Mouse (Mus musculus): ENCODE results near the gene Zfp131. TPM values are rescaled to one million over a fixed set of nuclear protein-coding genes. Genes with fewer than 3 reads are reported as not detected.
A peak's percentile ranks its signal among the peaks of the same experiment; 100 is the strongest.

Gene Zfp131
- total RNA-seq, 2 experiments from 2014 or later = 35.5 to 43.9 TPM

GRCm38 (mm10) chr13:119755141-119755547, 35.5 kb downstream of the Zfp131 start:
- peak; percentile 34 to 54 for DNase-seq

- no peak for DNase-seq
Measured at GRCm38 (mm10) chr13:119754635-119755020, 36.1 kb downstream of the Zfp131 start.

- no peak for DNase-seq
Measured at GRCm38 (mm10) chr13:119753859-119754634, 36.6 kb downstream of the Zfp131 start.

DNA sequence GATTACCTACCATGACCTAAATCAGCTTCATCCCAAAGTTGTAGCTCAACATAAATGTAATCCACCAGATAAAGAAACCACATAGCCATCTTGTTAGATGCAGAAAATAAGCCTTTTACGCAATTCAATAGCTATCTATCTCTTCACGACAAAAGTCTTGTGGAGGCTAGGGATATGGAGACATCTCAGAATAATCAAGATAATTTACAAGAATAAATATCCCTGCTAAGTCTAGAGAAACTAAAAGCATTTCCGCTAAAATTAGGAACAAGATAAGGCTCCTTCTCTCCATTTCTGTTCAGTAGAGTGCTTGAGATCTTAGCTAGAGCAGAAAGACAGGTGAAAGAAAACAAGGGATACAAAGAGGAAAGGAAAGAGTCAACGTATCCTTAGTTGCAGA, 43.8 kb downstream of the Zfp131 start:
- DNase-seq = no peak

- DNase-seq = no peak
Measured at GRCm38 (mm10) chr13:119743470-119743869, 47.2 kb downstream of the Zfp131 start.

DNA sequence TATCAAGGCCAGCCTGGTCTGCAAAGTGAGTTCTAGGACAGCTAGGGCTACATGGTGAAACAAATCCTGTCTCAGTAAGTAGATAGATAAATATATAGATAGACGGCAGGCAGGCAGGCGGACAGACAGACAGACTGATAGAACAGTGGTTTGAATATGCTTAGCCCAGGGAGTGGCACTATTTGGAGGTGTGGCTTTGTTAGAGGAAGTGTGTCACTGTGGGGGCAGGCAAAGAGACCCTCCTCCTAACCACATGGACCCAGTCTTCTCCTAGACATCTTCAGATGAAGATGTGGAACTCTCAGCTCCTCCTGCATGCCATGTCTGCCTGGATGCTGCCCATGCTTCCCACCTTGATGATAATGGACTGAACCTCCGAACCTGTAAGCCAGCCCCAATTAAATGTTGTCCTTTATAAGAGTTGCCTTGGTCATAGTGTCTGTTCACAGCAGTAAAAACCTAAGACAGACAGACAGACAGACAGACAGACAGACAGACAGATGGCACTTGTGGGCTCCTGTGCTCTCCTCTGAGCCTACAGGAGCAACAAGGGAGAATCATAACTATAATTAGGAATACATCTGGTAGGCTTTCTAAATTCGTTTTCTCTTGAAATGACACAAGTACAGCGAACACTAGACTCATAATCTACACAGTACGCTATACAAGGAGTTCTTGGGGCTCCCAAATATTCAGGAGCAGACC, 47.8 kb downstream of the Zfp131 start:
- no peak for DNase-seq

GRCm38 (mm10) chr13:119741390-119742237, 49.1 kb downstream of the Zfp131 start:
- no peak for DNase-seq

- DNase-seq = no peak
Measured at GRCm38 (mm10) chr13:119731448-119731847, 59.2 kb downstream of the Zfp131 start.

DNA sequence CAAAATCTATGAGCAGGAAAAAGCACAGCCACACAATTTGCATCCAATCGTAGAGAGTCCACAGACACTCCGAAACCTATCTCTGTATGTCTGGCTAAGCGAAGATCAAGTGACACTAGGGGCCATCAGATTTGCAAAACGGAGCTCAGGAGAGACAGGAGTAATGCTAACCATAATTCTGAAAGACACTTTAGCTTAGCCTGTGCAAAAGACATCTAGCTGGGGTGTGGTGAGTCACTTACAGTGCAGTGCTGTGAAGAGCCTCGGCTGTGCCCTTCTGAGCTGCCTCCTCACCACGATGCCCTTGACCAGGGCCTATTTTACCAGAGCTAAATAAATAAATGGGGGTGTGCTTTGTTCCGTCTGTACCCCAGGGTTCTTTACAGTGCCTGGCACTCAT, 61.3 kb downstream of the Zfp131 start:
- DNase-seq = no peak

DNA sequence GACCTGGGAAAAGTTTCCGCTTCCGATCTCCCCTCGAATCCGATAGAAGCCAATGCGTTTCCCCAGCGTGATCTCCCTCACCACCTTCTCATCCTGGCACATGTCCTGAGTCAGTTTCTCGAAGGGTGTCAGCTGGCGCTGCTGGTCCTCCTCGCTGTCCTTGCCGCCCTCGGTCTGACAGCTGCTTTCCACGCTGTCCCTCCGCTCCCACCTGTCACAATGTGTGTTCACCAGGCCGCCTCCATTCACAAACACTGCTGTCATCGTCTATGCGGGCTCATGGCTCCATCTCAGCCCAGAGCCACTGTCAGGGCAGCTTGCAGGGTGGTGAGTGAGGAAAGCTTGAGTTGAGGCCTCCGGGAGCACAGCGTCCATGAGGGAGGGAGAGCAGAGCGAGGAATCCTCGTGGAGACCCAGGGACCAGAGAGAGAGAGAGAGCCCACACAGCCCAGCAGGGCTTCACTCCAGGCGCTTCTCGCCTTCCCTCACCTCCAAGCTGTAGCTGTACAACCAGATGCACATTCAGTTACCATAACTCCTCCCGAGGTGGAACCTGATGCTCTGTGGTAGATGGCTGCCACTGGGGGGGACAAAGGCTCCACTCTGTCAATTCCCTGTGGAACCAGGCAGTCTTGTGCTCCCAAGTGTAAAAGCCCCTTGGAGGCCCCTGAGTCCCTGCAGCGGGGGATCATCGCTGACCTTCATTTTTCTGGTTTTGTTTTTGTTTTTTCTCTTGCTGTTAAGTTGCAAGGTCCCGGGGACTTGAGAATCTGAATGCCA, 62.9 kb downstream of the Zfp131 start:
- DNase-seq = no peak

- DNase-seq = no peak
Measured at GRCm38 (mm10) chr13:119724541-119724940, 66.1 kb downstream of the Zfp131 start.

- no peak for DNase-seq
Measured at GRCm38 (mm10) chr13:119723368-119723767, 67.3 kb downstream of the Zfp131 start.

GRCm38 (mm10) chr13:119722447-119722846, 68.2 kb downstream of the Zfp131 start:
- no peak for DNase-seq

DNA sequence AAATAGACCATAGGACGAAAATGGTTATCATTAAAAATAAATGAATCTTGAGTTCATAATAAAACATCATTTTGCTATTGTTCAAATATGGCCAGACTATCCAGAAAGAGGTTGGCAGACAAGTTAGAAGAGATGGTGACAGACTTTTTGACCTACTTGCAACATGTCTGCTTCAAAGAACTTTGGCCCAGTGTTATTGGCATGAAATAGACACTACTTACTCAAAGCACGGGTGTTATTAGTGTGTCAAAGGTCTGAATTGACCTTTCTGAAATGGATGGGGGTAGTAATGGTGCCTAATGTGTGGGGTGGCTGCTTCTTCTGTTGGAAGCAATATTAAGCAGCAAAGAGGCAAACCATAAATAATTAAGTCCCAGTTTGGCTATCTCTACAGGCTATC, 74.6 kb downstream of the Zfp131 start:
- no peak for DNase-seq

Other genes starting within 250 kb of the Zfp131 start
- gene Ccl28, start 167.1 kb downstream of the Zfp131 start, total RNA-seq (2021) = under 1 TPM; 0.17 to 0.56 TPM
- 100 to 1,000 TPM; 300 to 363 TPM for gene Hmgcs1, start 100.5 kb downstream of the Zfp131 start, total RNA-seq (2021)
- 1 to 10 TPM in 1 of 2 experiments, under 1 TPM in 1; 0.83 to 3.2 TPM for gene Nim1k, start 35.0 kb downstream of the Zfp131 start, total RNA-seq (2021)
- gene AF067063, start 39.3 kb upstream of the Zfp131 start, total RNA-seq (2021) = not detected
- gene D13Ertd608e, start 45.1 kb upstream of the Zfp131 start, total RNA-seq (2021) = not detected
- not detected for gene Tcstv1, start 103.9 kb upstream of the Zfp131 start, total RNA-seq (2021)
- gene Gm21761, start 138.4 kb upstream of the Zfp131 start, total RNA-seq (2021) = not detected
- not detected for gene B020031M17Rik, start 159.9 kb upstream of the Zfp131 start, total RNA-seq (2021)
- not detected for gene Gm36079, start 236.1 kb upstream of the Zfp131 start, total RNA-seq (2021)